Mouse (Mus musculus) brain, embryonic 14.5 days (tissue): ENCODE data around the gene Eif1ad.
"Not testable (repeated sequence)": the region's sequence is repeated elsewhere in the genome, so short reads cannot be mapped to it uniquely, and the experiment has no call there.

Source experiments
- CTCF ChIP-seq: fragments of 200-500 bp; IDR thresholded peaks from 2 replicates; pipeline ENCODE4 v1.5.1; 2012; ENCODE audit warnings: inconsistent platforms, mild to moderate bottlenecking, moderate library complexity, borderline replicate concordance; ENCODE audit not compliant: insufficient read depth, insufficient read length; ENCODE audit errors: extremely low read depth
- POLR2A ChIP-seq: fragments of 200-500 bp; IDR thresholded peaks from 2 replicates; pipeline ENCODE4 v1.6.1; 2012; ENCODE audit warnings: mild to moderate bottlenecking, inconsistent platforms, borderline replicate concordance; ENCODE audit not compliant: poor library complexity, insufficient read depth, insufficient read length, severe bottlenecking; ENCODE audit errors: extremely low read depth

DNA sequence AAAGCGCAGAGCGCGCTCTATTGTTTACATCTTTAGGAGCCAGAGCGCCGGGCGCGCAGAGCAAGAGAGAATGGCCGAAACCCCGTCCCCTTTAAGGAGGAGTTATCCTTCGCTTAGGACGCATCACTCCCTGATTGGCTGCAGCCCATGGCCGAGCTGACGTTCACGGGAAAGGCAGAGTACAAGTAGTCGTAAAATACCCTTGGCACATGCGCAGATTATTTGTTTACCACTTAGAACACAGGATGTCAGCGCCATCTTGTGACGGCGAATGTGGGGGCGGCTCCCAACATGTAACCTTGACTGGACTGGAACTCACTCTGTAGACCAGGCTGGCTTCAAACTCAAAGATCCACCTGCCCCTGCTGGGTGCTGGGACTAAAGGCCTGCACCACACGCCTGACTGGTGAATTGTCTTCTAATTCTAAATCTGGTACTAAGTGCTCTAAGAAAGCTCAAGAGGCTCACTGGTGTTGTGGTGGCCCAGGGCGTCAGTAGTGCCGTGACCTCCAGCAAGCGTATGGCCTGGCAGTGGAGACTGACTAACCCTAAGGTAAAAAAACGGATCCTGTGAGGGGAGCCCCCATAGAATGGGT lies 40.1 kb downstream of the Eif1ad start:
- TF ChIP-seq CTCF: not testable (repeated sequence)
- TF ChIP-seq POLR2A: peak; percentile 17; the same call in 1 of the 2 replicates
